Mouse (Mus musculus) CH12.LX (cell line): ENCODE data around the gene Rpa2. TPM values are rescaled to one million over a fixed set of nuclear protein-coding genes. Genes with fewer than 3 reads are reported as not detected.
"Not testable (repeated sequence)": the region's sequence is repeated elsewhere in the genome, so short reads cannot be mapped to it uniquely, and the experiment has no call there.

ENCODE experiments used
- DNase-seq: peaks from one replicate; pipeline ENCODE4 v3.0.0-alpha.2; 2013; ENCODE audit errors: extremely low read depth
- H3K27ac ChIP-seq: 2 replicates; pipeline ENCODE4 v1.5.1; 2012; ENCODE audit warnings: low read depth, mild to moderate bottlenecking, control low read depth, moderate library complexity; ENCODE audit not compliant: insufficient read depth
- H3K27me3 ChIP-seq: replicated peaks from 2 replicates; pipeline ENCODE3; 2012; ENCODE audit warnings: inconsistent platforms
- H3K36me3 ChIP-seq, 2 experiments: replicated peaks in 1 of 2; 2 replicates each; pipeline versions ENCODE3 to v1.6.1; 2012; ENCODE audit warnings: inconsistent platforms in 1 of 2, low read length in 1 of 2, mild to moderate bottlenecking in 1 of 2, mixed read lengths in 1 of 2, moderate library complexity in 1 of 2; ENCODE audit not compliant: control insufficient read depth in 1 of 2, insufficient read depth in 1 of 2
- H3K4me1 ChIP-seq, 2 experiments: 2 replicates each; pipeline ENCODE4 v1.6.1; 2012; ENCODE audit warnings: inconsistent platforms in 1 of 2, moderate library complexity in 1 of 2; ENCODE audit not compliant: insufficient read depth in 2 of 2, control insufficient read depth in 1 of 2
- H3K4me2 ChIP-seq: 2 replicates; pipeline ENCODE4 v1.6.1; 2012; ENCODE audit warnings: low read depth, mild to moderate bottlenecking, control low read depth; ENCODE audit not compliant: poor library complexity, insufficient read depth, severe bottlenecking
- H3K4me3 ChIP-seq, 3 experiments: fragments of 150-350 bp in 1 of 3; sonication (generic) in 1 of 3; replicated peaks in 1 of 3; 2 replicates each; pipeline versions ENCODE3 to v1.5.1; 2011 to 2012; ENCODE audit warnings: low read depth in 2 of 3, low read length in 2 of 3, mild to moderate bottlenecking in 2 of 3, moderate library complexity in 2 of 3, control low read depth in 1 of 3, improper control_type of control experiment in 1 of 3, inconsistent platforms in 1 of 3, mixed read lengths in 1 of 3; ENCODE audit not compliant: poor library complexity in 1 of 3
- H3K79me2 ChIP-seq: replicated peaks from 2 replicates; pipeline ENCODE4 v1.6.1; 2012; ENCODE audit warnings: mild to moderate bottlenecking, moderate library complexity; ENCODE audit not compliant: control insufficient read depth, poor library complexity, insufficient read depth, severe bottlenecking; ENCODE audit errors: extremely low read depth
- H3K9ac ChIP-seq: 2 replicates; pipeline ENCODE4 v1.6.1; 2012; ENCODE audit warnings: low read depth, mild to moderate bottlenecking, control low read depth, moderate library complexity; ENCODE audit not compliant: insufficient read depth
- H3K9me3 ChIP-seq: replicated peaks from 2 replicates; pipeline ENCODE3; 2012; ENCODE audit warnings: low read length, inconsistent platforms, mixed read lengths
- CTCF ChIP-seq, 2 experiments: IDR thresholded peaks in 1 of 2; conservative IDR thresholded peaks in 1 of 2; 2 replicates each; pipeline ENCODE4 v1.5.1; 2011 to 2012; ENCODE audit warnings: low read depth in 2 of 2, low read length in 2 of 2, improper control_type of control experiment in 1 of 2, inconsistent platforms in 1 of 2, mild to moderate bottlenecking in 1 of 2, moderate library complexity in 1 of 2
- E2F4 ChIP-seq: IDR thresholded peaks from 2 replicates; pipeline ENCODE4 v1.6.1; 2011; ENCODE audit warnings: low read depth, low read length, improper control_type of control experiment; ENCODE audit not compliant: insufficient replicate concordance
- GABPA ChIP-seq: IDR thresholded peaks from 2 replicates; pipeline ENCODE4 v1.6.1; 2012; ENCODE audit warnings: low read depth, low read length, improper control_type of control experiment, inconsistent platforms; ENCODE audit not compliant: insufficient replicate concordance
- HCFC1 ChIP-seq: IDR thresholded peaks from 2 replicates; pipeline ENCODE4 v1.6.1; 2012; ENCODE audit warnings: low read depth, mild to moderate bottlenecking, inconsistent platforms, low read length, improper control_type of control experiment
- MAFK ChIP-seq: IDR thresholded peaks from 2 replicates; pipeline ENCODE4 v1.6.1; 2011; ENCODE audit warnings: low read length, improper control_type of control experiment; ENCODE audit not compliant: insufficient replicate concordance
- NELFE ChIP-seq: IDR thresholded peaks from 2 replicates; pipeline ENCODE4 v1.6.1; 2011; ENCODE audit warnings: low read depth, low read length, improper control_type of control experiment
- POLR2AphosphoS2 ChIP-seq: IDR thresholded peaks from 2 replicates; pipeline ENCODE4 v1.6.1; 2011; ENCODE audit warnings: low read depth, low read length, improper control_type of control experiment
- SMC3 ChIP-seq: IDR thresholded peaks from 2 replicates; pipeline ENCODE4 v1.6.1; 2011; ENCODE audit warnings: low read depth, low read length, improper control_type of control experiment
- ZMIZ1 ChIP-seq: IDR thresholded peaks from 2 replicates; pipeline ENCODE4 v1.6.1; 2012; ENCODE audit warnings: low read depth, mild to moderate bottlenecking, inconsistent platforms, low read length, improper control_type of control experiment
- ZNF384 ChIP-seq: IDR thresholded peaks from 2 replicates; pipeline ENCODE4 v1.6.1; 2012; ENCODE audit warnings: low read depth, low read length, improper control_type of control experiment, inconsistent platforms
- dilution Hi-C: fragments of 300-500 bp; cut with MboI; formaldehyde crosslinking; loops from 2 replicates; pipeline ENCODE4 v1.14.3; 2020; ENCODE audit warnings: low sequenced_read_pairs; ENCODE audit not compliant: extremely low pct_unique_long_range_greater_than_20kb, extremely low pct_ligation_motif_present
- in situ Hi-C: fragments of 300-500 bp; cut with MboI; formaldehyde crosslinking; loops from 3 replicates; pipeline ENCODE4 v1.14.3; 2019; ENCODE audit warnings: low sequenced_read_pairs, low pct_ligation_motif_present, low pct_unique_long_range_greater_than_20kb, mixed read lengths
- polyA plus RNA-seq: library from polyadenylated mRNA; unstranded; fragments of >175 nt; gene quantifications from 2 replicates; pipeline ENCODE4 v1.2.1, GENCODE M21; 2012; ENCODE audit warnings: low read depth; ENCODE audit not compliant: insufficient read length
- total RNA-seq, 2 experiments: library from RNA; depleted of rRNA; stranded (reverse); fragments of 300-350 nt in 1 of 2; fragments of >200 nt in 1 of 2; gene quantifications; 2 replicates each; pipeline ENCODE4 v1.2.3; 2012 to 2014

The Rpa2 gene
- total and polyA plus RNA-seq, 3 experiments, result 80.2 to 142 (median 97.9) TPM

GRCm38 (mm10) chr4:132797461-132797860 lies 29.3 kb downstream of the Rpa2 start:
- Histone ChIP-seq H3K9me3 (no peaks in the 10 kb centered on the region), H3K4me1 (peaks cover 9 to 51% of the 10 kb centered on the region in 2 experiments), H3K36me3 (peaks cover under 1 to 9% of the 10 kb centered on the region in 2 experiments), H3K4me3 (no peak overlapping the region), H3K27me3 (no peaks in the 10 kb centered on the region), H3K27ac (peak overlapping the region; percentile 25; the same call in 1 of the 2 replicates), H3K9ac (no peak overlapping the region), H3K4me2 (no peak overlapping the region), H3K79me2 (peaks cover 16% of the 10 kb centered on the region)
- no peak for DNase-seq
- dilution Hi-C loops, result no loop called here
- in situ Hi-C loops, result no loop called here
- no peak for TF ChIP-seq NELFE
- TF ChIP-seq CTCF (conservative IDR thresholded peaks at IDR 0.05 in 1 of 2, IDR thresholded peaks at IDR 0.05 in 1 of 2; ENCODE audit: low read depth in 2 of 2, low read length in 2 of 2), result peak in 1 of 2 experiments; percentile 25; a peak in 1 of 4 replicates
- no peak for TF ChIP-seq MAFK
- no peak for TF ChIP-seq E2F4
- no peak for TF ChIP-seq POLR2AphosphoS2
- no peak for TF ChIP-seq GABPA
- no peak for TF ChIP-seq ZMIZ1
- TF ChIP-seq ZNF384, result no peak
- TF ChIP-seq SMC3, result peak; percentile 10; the same call in 1 of the 2 replicates
- TF ChIP-seq, all 38 proteins: peak for 2

- Histone ChIP-seq H3K27me3 (no peaks in the 10 kb centered on the region), H3K79me2 (peaks cover 16% of the 10 kb centered on the region), H3K36me3 (peaks cover 0 to 3% of the 10 kb centered on the region in 2 experiments), H3K4me1 (peaks cover 9 to 51% of the 10 kb centered on the region in 2 experiments), H3K4me2 (no peak overlapping the region; the same call in 1 of the 2 replicates), H3K9ac (peak overlapping the region; percentile 15; the same call in 1 of the 2 replicates), H3K4me3 (no peak overlapping the region), H3K9me3 (no peaks in the 10 kb centered on the region), H3K27ac (peak overlapping the region; percentile 44)
- in situ Hi-C loops (no loop called here), dilution Hi-C loops (no loop called here)
- DNase-seq, result no peak
- peak; percentile 88 for TF ChIP-seq ZNF384
- no peak for TF ChIP-seq HCFC1
Measured at GRCm38 (mm10) chr4:132798028-132798427, 29.9 kb downstream of the Rpa2 start.

GRCm38 (mm10) chr4:132798666-132799065 lies 30.5 kb downstream of the Rpa2 start:
- H3K4me3 ChIP-seq, H3K27me3 ChIP-seq, DNase-seq, dilution Hi-C loops, H3K9me3 ChIP-seq, in situ Hi-C loops, H3K4me2 ChIP-seq, H3K9ac ChIP-seq, H3K36me3 ChIP-seq, H3K27ac ChIP-seq: not testable (repeated sequence)
- Histone ChIP-seq H3K79me2 (peaks cover 15% of the 10 kb centered on the region), H3K4me1 (peaks cover 9 to 50% of the 10 kb centered on the region in 2 experiments)
